Mouse (Mus musculus): Measurements from ENCODE around the gene Fam186a. TPM values are rescaled to one million over a fixed set of nuclear protein-coding genes. Genes with fewer than 3 reads are reported as not detected.

Fam186a gene
- total and polyA plus RNA-seq, 3 experiments, result not detected

DNA sequence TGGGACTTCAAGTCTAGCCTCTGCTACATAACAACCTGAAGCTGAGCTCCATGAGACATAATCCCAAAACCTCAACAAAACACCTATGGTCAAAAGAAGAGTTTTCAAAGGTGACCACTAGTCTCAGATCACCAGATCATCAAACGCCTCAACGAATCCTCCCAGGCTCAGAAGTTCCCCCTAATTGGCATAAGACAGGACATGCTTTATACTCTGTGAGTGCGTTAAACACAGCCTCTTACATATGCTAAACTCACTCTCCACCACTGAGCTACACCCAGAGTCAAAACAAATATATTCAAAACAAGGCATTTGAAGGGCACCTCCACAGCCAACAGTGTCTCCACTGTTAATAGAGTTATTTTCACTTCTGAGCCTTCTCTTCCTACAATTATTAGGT lies 94.3 kb downstream of the Fam186a start:
- TF ChIP-seq USF2 (IDR thresholded peaks at IDR 0.05; ENCODE audit: borderline replicate concordance in 1 of 2, insufficient read depth in 1 of 2, low read depth in 1 of 2, low read length in 2 of 2), result no peak
- TF ChIP-seq POLR2A (IDR thresholded peaks at IDR 0.05; ENCODE audit: control insufficient read depth in 1 of 2, insufficient read depth in 1 of 2, low read depth in 1 of 2, low read length in 2 of 2, poor library complexity in 1 of 2), result no peak
- TF ChIP-seq GATA1 (IDR thresholded peaks at IDR 0.05; ENCODE audit: low read depth, low read length), result no peak
- TF ChIP-seq MYC (IDR thresholded peaks at IDR 0.05; ENCODE audit: low read depth, low read length), result no peak
- no peak for TF ChIP-seq POLR2AphosphoS5 (IDR thresholded peaks at IDR 0.05; ENCODE audit: borderline replicate concordance, low read depth, low read length)
- no peak for TF ChIP-seq EP300 (IDR thresholded peaks at IDR 0.05; ENCODE audit: low read depth in 1 of 2, low read length in 2 of 2)
- TF ChIP-seq TCF12 (IDR thresholded peaks at IDR 0.05; ENCODE audit: low read depth, low read length), result no peak
- H3K79me2 ChIP-seq (ENCODE audit: control insufficient read depth, insufficient read depth, low read length, poor library complexity), result no peaks in the 10 kb centered on the region
- no peaks in the 10 kb centered on the region for H3K9me3 ChIP-seq (replicated peaks; ENCODE audit: insufficient read depth, low read length)
- no peak overlapping the region for H3K27ac ChIP-seq (ENCODE audit: control insufficient read depth, low read depth, low read length)
- no peak overlapping the region for H3K4me3 ChIP-seq (ENCODE audit: control insufficient read depth in 1 of 2, insufficient read depth in 1 of 2, low read depth in 2 of 2, low read length in 2 of 2)
- no peak overlapping the region for H3K9ac ChIP-seq (ENCODE audit: control insufficient read depth, low read depth, low read length, poor library complexity, severe bottlenecking)
- H3K36me3 ChIP-seq (ENCODE audit: control insufficient read depth in 1 of 2, insufficient read depth in 2 of 2, low read length in 2 of 2), result no peaks in the 10 kb centered on the region
- H3K27me3 ChIP-seq (ENCODE audit: control insufficient read depth in 1 of 2, insufficient read depth in 2 of 2, low read length in 2 of 2), result peaks cover 10 to 12% of the 10 kb centered on the region in 2 experiments
- peaks cover 0 to 16% of the 10 kb centered on the region in 2 experiments; a peak in 2 of 4 replicates for H3K4me1 ChIP-seq (ENCODE audit: control insufficient read depth in 1 of 2, insufficient read depth in 2 of 2, low read length in 2 of 2)
- no peak for DNase-seq (ENCODE audit: low read depth, low spot score)

Other genes with a start within 250 kb of the Fam186a start
- gene Gpd1, start 249.5 kb downstream of the Fam186a start, total RNA-seq (2012; rRNA removed), result 0.13 and 0.23 TPM in 2 replicates
- under 1 TPM in 1 of 2 experiments, not detected in 1; 0.52 TPM for gene Gpd1, start 249.5 kb downstream of the Fam186a start, polyA plus RNA-seq (2012; ENCODE audit: insufficient read depth in 1 of 2, insufficient read length in 2 of 2, low read depth in 1 of 2, low replicate concordance in 2 of 2, missing spikeins in 1 of 2)
- 117 and 125 TPM in 2 replicates for gene Cox14, start 241.4 kb downstream of the Fam186a start, total RNA-seq (2012; rRNA removed)
- gene Cox14, start 241.4 kb downstream of the Fam186a start, polyA plus RNA-seq (2012; ENCODE audit: insufficient read depth in 1 of 2, insufficient read length in 2 of 2, low read depth in 1 of 2, low replicate concordance in 2 of 2, missing spikeins in 1 of 2), result 100 to 1,000 TPM in 1 of 2 experiments, not detected in 1; 113 TPM
- gene Cers5, start 194.2 kb downstream of the Fam186a start, total RNA-seq (2012; rRNA removed), result 21.8 and 31.5 TPM in 2 replicates
- gene Cers5, start 194.2 kb downstream of the Fam186a start, polyA plus RNA-seq (2012; ENCODE audit: insufficient read depth in 1 of 2, insufficient read length in 2 of 2, low read depth in 1 of 2, low replicate concordance in 2 of 2, missing spikeins in 1 of 2), result 10 to 100 TPM in 1 of 2 experiments, not detected in 1; 43.5 TPM
- gene Lima1, start 91.6 kb downstream of the Fam186a start, total RNA-seq (2012; rRNA removed), result 0.88 and 1.1 TPM in 2 replicates
- 1 to 10 TPM in 1 of 2 experiments, not detected in 1; 7.9 TPM for gene Lima1, start 91.6 kb downstream of the Fam186a start, polyA plus RNA-seq (2012; ENCODE audit: insufficient read depth in 1 of 2, insufficient read length in 2 of 2, low read depth in 1 of 2, low replicate concordance in 2 of 2, missing spikeins in 1 of 2)
- gene Larp4, start 3.0 kb upstream of the Fam186a start, total RNA-seq (2012; rRNA removed), result 193 and 198 TPM in 2 replicates
- gene Larp4, start 3.0 kb upstream of the Fam186a start, polyA plus RNA-seq (2012; ENCODE audit: insufficient read depth in 1 of 2, insufficient read length in 2 of 2, low read depth in 1 of 2, low replicate concordance in 2 of 2, missing spikeins in 1 of 2), result 100 to 1,000 TPM; 168 to 216 TPM
- gene Dip2b, start 71.6 kb upstream of the Fam186a start, total RNA-seq (2012; rRNA removed), result 15.4 and 17.8 TPM in 2 replicates
- 10 to 100 TPM; 13.9 to 68.9 TPM for gene Dip2b, start 71.6 kb upstream of the Fam186a start, polyA plus RNA-seq (2012; ENCODE audit: insufficient read depth in 1 of 2, insufficient read length in 2 of 2, low read depth in 1 of 2, low replicate concordance in 2 of 2, missing spikeins in 1 of 2)

Measured in MEL (cell line).